In genomic region chr6:38434055-38435023, GRCm38 (mm10) we compare ENCODE assay signal across 8 mouse cellular contexts. TPM values are rescaled to one million over a fixed set of nuclear protein-coding genes. Genes with fewer than 3 reads are reported as not detected.
DNase-seq lines count a peak whose midpoint lies in the region; ATAC-seq and TF ChIP-seq lines count a peak whose summit lies in the region.

No protein-coding gene starts in this region.

- no peaks in the 10 kb centered on the region for H3K27me3 ChIP-seq in hindbrain, postnatal 0 days (ENCODE audit: insufficient read depth, low read length)

- WGBS in hindbrain, postnatal 0 days, result under 1% methylated on average over 96 of the region's 118 CpGs

- peak overlapping the region; percentile 95 for H3K27ac ChIP-seq in hindbrain, postnatal 0 days

- peak overlapping the region; percentile 74 for H3K4me2 ChIP-seq in hindbrain, postnatal 0 days (ENCODE audit: low read depth, low read length)

- H3K9ac ChIP-seq in hindbrain, postnatal 0 days (replicated peaks; ENCODE audit: low read length), result peak overlapping the region; percentile 91

- peak overlapping the region; percentile 97 for H3K4me3 ChIP-seq in hindbrain, postnatal 0 days (ENCODE audit: low read length)

- ATAC-seq in hindbrain, postnatal 0 days, result peak; percentile 86

- H3K4me1 ChIP-seq in hindbrain, postnatal 0 days (ENCODE audit: insufficient read depth, low read length), result peaks cover 7% of the 10 kb centered on the region; the same call in 1 of the 2 replicates

- peak; percentile 67 for DNase-seq in ZHBTc4 (ENCODE audit: low read depth, low spot score)
- peak; percentile 42 to 44 for DNase-seq in cerebellum, postnatal 36 days
- peak; percentile 43 for DNase-seq in gastrocnemius, adult 18-20 months (ENCODE audit: low spot score)
- peak; percentile 79 for DNase-seq in hindbrain, postnatal 0 days (ENCODE audit: low spot score)
- DNase-seq in left cerebral cortex, adult 18-20 months (ENCODE audit: low spot score in 2 of 2), result peak; percentile 47 to 72
- DNase-seq in lung, postnatal 36 days, result peak; percentile 44
- peak; percentile 52 for DNase-seq in right cerebral cortex, adult 18-20 months
- DNase-seq in urinary bladder, adult 2 months (ENCODE audit: low spot score), result peak; percentile 76

- no peaks in the 10 kb centered on the region for H3K36me3 ChIP-seq in hindbrain, postnatal 0 days (ENCODE audit: insufficient read depth, low read length)

- no peak for TF ChIP-seq CTCF in hindbrain, postnatal 0 days (IDR thresholded peaks at IDR 0.05; ENCODE audit: low read depth)

- H3K9me3 ChIP-seq in hindbrain, postnatal 0 days (ENCODE audit: low read length), result no peaks in the 10 kb centered on the region

RNA-seq across cellular contexts. Expression of gene Ubn2, which starts 0.6 kb away (rescaled TPM):
- total RNA-seq in gastrocnemius, adult 18-20 months (2021), result 10 to 100 TPM; 24.1 to 24.9 TPM
- total RNA-seq in hindbrain, postnatal 0 days (2014; rRNA removed), result 22.5 and 25.1 TPM in 2 replicates
- polyA plus RNA-seq in hindbrain, postnatal 0 days (2015; fragmentation: Nextera tagmentation; extraction: Ambion mirVana), result 12.3 and 14.2 TPM in 2 replicates
- total RNA-seq in left cerebral cortex, adult 18-20 months (2021), result 10 to 100 TPM; 55.2 to 55.9 TPM
- 15.2 and 15.5 TPM in 2 replicates for polyA plus RNA-seq in urinary bladder, adult 2 months (2012; rRNA removed)

RNA-seq across cellular contexts. Expression of gene Ttc26, which starts 53.1 kb away (rescaled TPM):
- 1 to 10 TPM in 1 of 2 experiments, under 1 TPM in 1; 0.91 to 1.0 TPM for total RNA-seq in gastrocnemius, adult 18-20 months (2021)
- total RNA-seq in hindbrain, postnatal 0 days (2014; rRNA removed), result 4.6 and 5.0 TPM in 2 replicates
- polyA plus RNA-seq in hindbrain, postnatal 0 days (2015; fragmentation: Nextera tagmentation; extraction: Ambion mirVana), result 2.5 and 2.9 TPM in 2 replicates
- 10 to 100 TPM; 10.6 to 11.9 TPM for total RNA-seq in left cerebral cortex, adult 18-20 months (2021)
- 3.6 and 3.9 TPM in 2 replicates for polyA plus RNA-seq in urinary bladder, adult 2 months (2012; rRNA removed)

Comparison
In these comparisons a context has a peak if more than half of its experiments do, and no peak if none do; other contexts are left out.
1. Peak in every context shown above with its lines: DNase-seq, ATAC-seq, H3K4me3 ChIP-seq and H3K27ac ChIP-seq.